Mouse (Mus musculus) kidney, embryonic 16.5 days (tissue): ENCODE data around the gene Ankrd55. TPM values are rescaled to one million over a fixed set of nuclear protein-coding genes. Genes with fewer than 3 reads are reported as not detected.
A peak's percentile ranks its signal among the peaks of the same experiment; 100 is the strongest.

Experiments
- ATAC-seq: fragments of 200-750 bp; cut with Nextera tagmentation; 2 replicates; pipeline ENCODE4 v1.8.0; 2017; ENCODE audit warnings: moderate TSS enrichment; ENCODE audit not compliant: low FRiP score, low TSS enrichment
- H3K27ac ChIP-seq: fragments of 300-500 bp; sonication (generic); 2 replicates; pipeline ENCODE4 v1.5.1; 2014; ENCODE audit warnings: low read length
- H3K27me3 ChIP-seq: fragments of 300-500 bp; sonication (generic); 2 replicates; pipeline ENCODE4 v1.6.1; 2014; ENCODE audit warnings: low read length, control low read depth, mixed read lengths; ENCODE audit not compliant: insufficient read depth
- H3K36me3 ChIP-seq: fragments of 300-500 bp; sonication (generic); 2 replicates; pipeline ENCODE4 v1.6.1; 2014; ENCODE audit warnings: low read length, control low read depth, mixed read lengths; ENCODE audit not compliant: insufficient read depth
- H3K4me1 ChIP-seq: fragments of 300-500 bp; sonication (generic); 2 replicates; pipeline ENCODE4 v1.6.1; 2014; ENCODE audit warnings: low read length, control low read depth, mixed read lengths; ENCODE audit not compliant: insufficient read depth
- H3K4me2 ChIP-seq: fragments of 300-500 bp; sonication (generic); replicated peaks from 2 replicates; pipeline ENCODE4 v1.6.1; 2014; ENCODE audit warnings: low read depth, low read length
- H3K4me3 ChIP-seq: fragments of 300-500 bp; sonication (generic); 2 replicates; pipeline ENCODE4 v1.5.1; 2014; ENCODE audit warnings: mild to moderate bottlenecking, low read length
- H3K9ac ChIP-seq: fragments of 300-500 bp; sonication (generic); replicated peaks from 2 replicates; pipeline ENCODE4 v1.6.1; 2014; ENCODE audit warnings: low read length
- H3K9me3 ChIP-seq: fragments of 300-500 bp; sonication (generic); 2 replicates; pipeline ENCODE4 v1.6.1; 2016; ENCODE audit warnings: low read length, control low read depth
- WGBS: fragments of 180-500 bp; shearing (Covaris S2); extraction: QIAGEN DNeasy Blood & Tissue Kit; methylation state at CpG from one replicate; pipeline ENCODE4 v1.1.7; 2014; 5-methylcytosine and 5-hydroxymethylcytosine counted together
- polyA plus RNA-seq: library from polyadenylated mRNA; unstranded; fragments of >200 nt; fragmentation: Nextera tagmentation; extraction: Ambion mirVana; gene quantifications from 2 replicates; pipeline ENCODE4 v1.2.1, GENCODE M21; 2015

Ankrd55 gene
- polyA plus RNA-seq, 1 experiment from 2014 or later: 0.27 TPM

DNA sequence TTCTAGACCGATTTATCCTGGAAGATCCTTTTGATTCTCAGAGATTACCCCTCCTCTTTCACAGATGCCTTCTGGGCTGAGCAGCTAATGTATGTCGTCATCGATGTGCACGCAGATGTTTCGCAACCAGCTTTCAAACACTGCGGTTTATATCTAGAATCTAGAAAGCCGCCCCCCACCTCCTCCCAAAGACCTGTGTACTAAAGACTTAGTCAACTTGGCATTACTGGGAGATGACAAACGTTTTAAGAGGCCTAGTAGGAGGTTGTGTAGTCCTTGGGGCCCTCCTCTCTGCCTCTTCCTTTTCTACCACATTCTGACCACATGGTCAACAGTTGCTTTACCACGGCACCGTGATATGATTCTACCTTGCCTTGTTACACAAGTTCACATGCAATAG, 29.8 kb upstream of the Ankrd55 start:
- H3K27ac ChIP-seq: no peak overlapping the region
- no peak overlapping the region for H3K4me2 ChIP-seq
- no peak overlapping the region for H3K4me3 ChIP-seq
- no peaks in the 10 kb centered on the region for H3K9me3 ChIP-seq
- WGBS: 90% methylated on average over 10 of the region's 10 CpGs
- H3K27me3 ChIP-seq: no peaks in the 10 kb centered on the region
- no peak overlapping the region for H3K9ac ChIP-seq
- peaks cover 9% of the 10 kb centered on the region for H3K4me1 ChIP-seq
- H3K36me3 ChIP-seq: no peaks in the 10 kb centered on the region
- ATAC-seq: no peak

DNA sequence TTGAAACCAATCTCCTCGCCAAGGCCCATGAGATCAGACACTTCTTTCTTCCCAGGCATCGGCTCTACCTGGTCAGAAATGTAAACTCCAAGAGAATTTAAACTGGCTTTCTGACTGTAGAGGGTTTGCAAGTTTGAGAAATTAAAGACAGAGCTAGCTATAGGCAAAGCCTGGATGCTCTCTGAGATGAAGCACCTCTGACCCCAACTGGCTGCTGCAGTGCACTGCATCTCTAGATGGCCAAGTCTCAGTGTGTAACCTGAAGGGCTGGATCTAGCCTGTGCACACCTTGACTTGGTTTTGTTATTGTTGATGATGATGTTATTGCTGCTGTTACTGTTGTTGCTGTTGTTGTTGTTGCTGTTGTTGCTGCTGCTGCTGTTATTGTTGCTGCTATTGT, 28.9 kb upstream of the Ankrd55 start:
- H3K4me1 ChIP-seq: peaks cover under 1% of the 10 kb centered on the region; the same call in 1 of the 2 replicates
- no peaks in the 10 kb centered on the region for H3K9me3 ChIP-seq
- H3K9ac ChIP-seq: no peak overlapping the region
- no peaks in the 10 kb centered on the region for H3K36me3 ChIP-seq
- H3K4me3 ChIP-seq: no peak overlapping the region
- H3K27ac ChIP-seq: no peak overlapping the region
- 45% methylated on average over 2 of the region's 2 CpGs for WGBS
- peak; percentile 84; the same call in 1 of the 2 replicates for ATAC-seq
- H3K27me3 ChIP-seq: no peaks in the 10 kb centered on the region
- no peak overlapping the region for H3K4me2 ChIP-seq

DNA sequence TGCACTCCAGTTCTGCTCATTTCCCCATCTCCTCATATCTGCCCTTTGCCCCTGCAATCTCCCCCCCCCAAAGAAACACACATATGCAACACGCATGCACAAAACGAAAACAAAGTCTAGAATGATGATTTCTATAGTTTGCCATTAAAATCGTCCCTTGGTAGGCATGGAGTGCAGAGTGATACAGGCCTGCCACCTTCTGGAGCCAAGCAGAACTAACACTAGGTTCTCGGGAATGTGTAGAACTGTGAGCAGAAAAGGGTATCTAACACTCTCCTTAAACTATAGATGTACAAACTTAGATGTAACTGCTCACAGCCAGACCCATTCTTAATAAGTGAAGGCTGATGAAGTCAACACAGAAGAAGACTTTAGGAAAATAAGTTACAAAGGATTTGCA, 23.6 kb upstream of the Ankrd55 start:
- H3K9ac ChIP-seq: no peak overlapping the region
- H3K27ac ChIP-seq: no peak overlapping the region
- H3K9me3 ChIP-seq: no peaks in the 10 kb centered on the region
- no peak overlapping the region for H3K4me3 ChIP-seq
- no peak overlapping the region for H3K4me2 ChIP-seq
- 14% methylated on average over 4 of the region's 4 CpGs for WGBS
- peak; percentile 61; the same call in 1 of the 2 replicates for ATAC-seq
- no peaks in the 10 kb centered on the region for H3K4me1 ChIP-seq
- H3K36me3 ChIP-seq: no peaks in the 10 kb centered on the region
- H3K27me3 ChIP-seq: no peaks in the 10 kb centered on the region

DNA sequence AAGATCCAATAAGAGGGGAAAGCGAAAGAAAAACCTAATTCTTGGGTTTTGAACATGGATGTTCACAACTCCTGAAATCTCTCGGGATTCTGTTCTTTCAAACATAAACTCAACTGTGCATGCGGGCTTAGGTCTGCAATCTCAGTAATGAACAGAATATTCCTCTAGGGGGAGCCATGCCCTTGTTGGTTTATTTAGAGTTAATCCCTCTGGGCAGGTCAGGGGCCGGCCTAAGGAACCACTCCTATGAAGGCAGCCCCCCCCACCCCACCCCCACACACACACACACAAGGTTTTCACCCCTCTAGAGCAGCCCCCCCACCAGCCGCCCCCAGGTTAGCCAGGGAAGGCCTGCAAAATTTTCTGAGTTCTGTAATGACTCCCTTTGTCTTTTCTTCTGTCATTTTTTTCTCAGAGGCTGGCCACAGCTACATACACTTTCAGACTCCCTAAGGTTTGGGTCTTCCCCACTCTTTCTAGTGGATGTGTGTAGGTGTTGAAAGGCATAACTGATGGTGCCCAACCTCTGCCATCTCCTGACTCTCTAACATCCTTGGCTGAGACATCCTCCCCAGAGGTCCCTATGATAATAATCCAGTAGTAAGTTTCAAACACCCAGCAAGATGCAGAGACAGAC, 16.2 kb upstream of the Ankrd55 start:
- no peak overlapping the region for H3K27ac ChIP-seq
- H3K27me3 ChIP-seq: no peaks in the 10 kb centered on the region
- no peaks in the 10 kb centered on the region for H3K36me3 ChIP-seq
- ATAC-seq: 0 out of 2 replicates have a peak, but pooled peaks have one; percentile 31
- H3K9me3 ChIP-seq: no peaks in the 10 kb centered on the region
- no peak overlapping the region for H3K4me3 ChIP-seq
- 23% methylated on average over 5 of the region's 5 CpGs for WGBS
- H3K4me1 ChIP-seq: no peaks in the 10 kb centered on the region
- no peak overlapping the region for H3K9ac ChIP-seq
- H3K4me2 ChIP-seq: no peak overlapping the region

DNA sequence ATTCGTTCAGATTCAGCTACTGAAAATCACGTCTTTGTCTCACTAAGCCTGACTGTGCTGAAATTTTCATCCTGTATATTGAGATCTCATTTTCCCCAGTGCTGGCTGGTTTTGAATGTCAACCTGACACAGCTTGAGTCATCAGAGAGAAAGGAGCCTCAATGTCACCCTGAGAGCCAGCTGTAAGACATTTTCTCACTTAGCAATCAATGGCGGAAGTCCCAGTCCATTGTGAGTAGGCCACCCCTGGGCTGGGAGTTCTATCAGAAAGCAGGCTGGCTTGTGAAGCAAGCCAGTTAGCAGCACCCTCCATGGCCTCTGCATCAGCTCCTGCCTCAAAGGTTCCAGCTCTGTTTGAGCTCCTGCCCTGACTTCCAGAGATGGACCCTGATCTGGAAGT, 13.6 kb upstream of the Ankrd55 start:
- no peaks in the 10 kb centered on the region for H3K36me3 ChIP-seq
- no peaks in the 10 kb centered on the region for H3K9me3 ChIP-seq
- no peak for ATAC-seq
- H3K4me1 ChIP-seq: no peaks in the 10 kb centered on the region
- H3K4me2 ChIP-seq: no peak overlapping the region
- no peaks in the 10 kb centered on the region for H3K27me3 ChIP-seq
- H3K4me3 ChIP-seq: no peak overlapping the region
- H3K27ac ChIP-seq: no peak overlapping the region
- H3K9ac ChIP-seq: no peak overlapping the region
- 79% methylated on average over 3 of the region's 3 CpGs for WGBS

DNA sequence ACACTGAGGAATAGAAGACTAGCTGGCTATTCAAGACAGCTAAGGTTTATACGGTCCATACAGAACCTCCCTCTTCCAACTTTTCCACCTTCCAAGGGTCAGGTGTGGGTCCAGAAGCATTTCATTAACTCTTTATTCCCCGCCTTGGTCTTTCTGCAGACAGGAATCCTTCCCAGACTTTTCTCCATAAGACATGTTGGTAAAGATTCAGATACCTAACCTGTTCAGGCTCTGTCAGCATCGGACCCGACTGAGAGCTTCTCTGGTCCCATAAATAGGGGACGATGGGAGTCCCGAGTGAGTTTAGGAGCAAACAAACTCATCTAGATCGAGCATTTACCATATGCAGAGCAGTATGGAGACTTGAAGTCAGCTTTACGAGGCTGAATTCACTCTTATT, 12.3 kb upstream of the Ankrd55 start:
- H3K4me2 ChIP-seq: no peak overlapping the region
- 81% methylated on average over 8 of the region's 8 CpGs for WGBS
- ATAC-seq: no peak
- H3K36me3 ChIP-seq: no peaks in the 10 kb centered on the region
- no peaks in the 10 kb centered on the region for H3K27me3 ChIP-seq
- no peak overlapping the region for H3K9ac ChIP-seq
- no peaks in the 10 kb centered on the region for H3K4me1 ChIP-seq
- H3K4me3 ChIP-seq: no peak overlapping the region
- no peak overlapping the region for H3K27ac ChIP-seq
- H3K9me3 ChIP-seq: no peaks in the 10 kb centered on the region

DNA sequence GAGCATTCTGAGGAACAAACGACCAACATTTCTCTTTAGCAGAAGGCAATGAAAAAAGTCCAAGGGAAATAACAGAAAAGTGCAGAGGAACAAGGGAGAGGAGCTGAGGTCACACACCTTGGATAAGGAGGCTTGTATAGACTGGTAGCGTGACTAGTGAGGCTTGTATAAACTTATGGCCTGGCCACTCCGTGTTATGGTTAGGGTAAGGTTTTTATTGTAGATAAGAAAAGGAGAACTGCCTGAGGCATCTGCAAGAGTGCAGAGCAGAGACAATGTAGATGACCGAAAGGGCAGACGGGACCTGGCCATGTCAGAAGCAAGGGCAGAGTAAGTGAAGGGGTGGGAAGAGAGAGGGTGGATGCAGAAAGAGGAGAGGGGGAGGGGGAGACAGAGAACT, 10.7 kb upstream of the Ankrd55 start:
- no peaks in the 10 kb centered on the region for H3K4me1 ChIP-seq
- H3K36me3 ChIP-seq: no peaks in the 10 kb centered on the region
- H3K4me2 ChIP-seq: no peak overlapping the region
- H3K27ac ChIP-seq: no peak overlapping the region
- no peak overlapping the region for H3K9ac ChIP-seq
- no peak overlapping the region for H3K4me3 ChIP-seq
- ATAC-seq: no peak
- WGBS: 58% methylated on average over 5 of the region's 5 CpGs
- no peaks in the 10 kb centered on the region for H3K9me3 ChIP-seq
- H3K27me3 ChIP-seq: no peaks in the 10 kb centered on the region

DNA sequence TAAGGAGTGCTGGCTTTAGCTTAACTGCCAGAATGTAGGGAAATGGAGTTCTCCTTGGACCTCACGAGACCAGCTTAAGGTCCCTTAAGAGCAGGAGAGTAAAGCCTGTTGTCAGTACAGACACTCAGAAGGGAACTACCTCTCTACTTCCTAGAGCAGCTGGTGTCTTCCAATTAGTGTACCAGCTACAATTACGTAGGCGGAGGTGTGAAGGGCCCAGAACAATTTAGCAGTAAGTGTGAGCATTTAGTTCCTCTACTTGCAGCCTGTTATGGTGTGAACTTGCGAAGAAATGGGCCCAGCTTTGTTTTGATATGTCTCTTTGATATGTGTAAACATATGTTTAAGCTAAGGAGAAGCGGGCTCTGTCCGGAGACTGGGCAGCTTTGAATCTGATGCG, 10.0 kb upstream of the Ankrd55 start:
- H3K4me2 ChIP-seq: no peak overlapping the region
- 44% methylated on average over 7 of the region's 7 CpGs for WGBS
- H3K4me3 ChIP-seq: no peak overlapping the region
- H3K27ac ChIP-seq: no peak overlapping the region
- no peak overlapping the region for H3K9ac ChIP-seq
- no peaks in the 10 kb centered on the region for H3K9me3 ChIP-seq
- H3K4me1 ChIP-seq: no peaks in the 10 kb centered on the region
- ATAC-seq: no peak
- H3K27me3 ChIP-seq: no peaks in the 10 kb centered on the region
- H3K36me3 ChIP-seq: no peaks in the 10 kb centered on the region

DNA sequence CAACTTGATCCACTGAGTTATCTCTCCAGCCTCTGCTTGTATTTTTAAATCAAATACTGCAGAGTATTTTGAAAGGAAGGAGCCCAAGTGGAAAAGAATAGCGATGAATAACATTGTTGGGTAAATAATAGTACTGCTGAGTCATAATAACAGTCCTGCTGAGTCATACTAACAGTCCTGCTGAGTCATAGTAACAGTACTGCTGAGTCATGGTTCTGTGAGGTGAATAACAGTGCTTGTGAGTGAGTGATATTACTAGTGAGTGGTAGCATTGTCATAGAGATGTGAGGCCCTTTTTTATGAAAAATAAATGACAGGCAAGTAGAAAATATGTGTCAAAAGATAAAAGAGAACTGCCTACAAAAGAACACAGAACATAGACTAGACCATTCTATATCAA, 1.1 kb upstream of the Ankrd55 start:
- H3K9ac ChIP-seq: no peak overlapping the region
- 91% methylated on average over 1 of the region's 1 CpGs for WGBS
- H3K4me1 ChIP-seq: peaks cover 12% of the 10 kb centered on the region
- H3K27me3 ChIP-seq: no peaks in the 10 kb centered on the region
- no peak overlapping the region for H3K4me2 ChIP-seq
- no peak for ATAC-seq
- no peak overlapping the region for H3K4me3 ChIP-seq
- H3K27ac ChIP-seq: no peak overlapping the region
- no peaks in the 10 kb centered on the region for H3K36me3 ChIP-seq
- H3K9me3 ChIP-seq: no peaks in the 10 kb centered on the region; the same call in 1 of the 2 replicates

DNA sequence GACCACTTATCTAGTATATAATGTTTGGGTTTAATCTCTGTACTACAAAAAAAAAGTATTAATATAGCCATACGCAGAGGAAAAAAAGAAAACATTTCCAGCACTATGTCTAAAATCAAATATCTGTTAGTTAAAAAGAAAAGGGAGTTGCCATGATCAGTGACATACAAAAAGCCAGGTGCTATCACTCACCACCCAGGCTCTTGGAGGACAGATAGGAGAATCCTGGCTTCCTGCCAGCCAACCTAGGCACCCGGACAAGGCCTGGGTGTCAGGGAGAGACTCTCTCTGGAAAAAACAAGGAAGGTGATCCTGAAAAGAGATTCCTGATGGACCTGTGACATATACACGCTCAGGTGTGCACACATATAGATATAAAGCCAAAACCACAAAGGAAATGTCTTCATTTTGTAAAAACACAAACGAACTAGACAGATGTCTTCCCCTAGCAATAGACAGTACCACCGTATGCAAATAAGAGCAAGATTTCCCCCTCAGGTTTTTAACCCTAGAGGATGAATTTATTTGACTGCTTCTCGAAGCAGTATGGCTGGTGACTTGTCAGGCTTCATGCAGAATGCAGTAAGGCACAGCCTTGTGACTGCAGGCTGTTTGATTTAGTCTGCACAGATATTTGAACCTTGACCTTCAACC, 553 bp upstream of the Ankrd55 start:
- WGBS: 40% methylated on average over 6 of the region's 6 CpGs

More for the DNA sequence above, 553 bp upstream of the Ankrd55 start:
- Histone ChIP-seq H3K27ac (no peak overlapping the region), H3K9me3 (no peaks in the 10 kb centered on the region; the same call in 1 of the 2 replicates), H3K4me2 (peak overlapping the region; percentile 46), H3K36me3 (no peaks in the 10 kb centered on the region), H3K9ac (no peak overlapping the region; the same call in 1 of the 2 replicates), H3K27me3 (no peaks in the 10 kb centered on the region), H3K4me3 (peak overlapping the region; percentile 16), H3K4me1 (peaks cover 12% of the 10 kb centered on the region)
- ATAC-seq: 0 out of 2 replicates have a peak, but pooled peaks have one; percentile 23
